Mouse (Mus musculus) liver, embryonic 13.5 days (tissue): ENCODE results near the gene Klhl29. TPM values are rescaled to one million over a fixed set of nuclear protein-coding genes. Genes with fewer than 3 reads are reported as not detected.

ENCODE experiments used
- ATAC-seq: fragments of 200-750 bp; cut with Nextera tagmentation; 2 replicates; pipeline ENCODE4 v1.8.0; 2017; ENCODE audit warnings: low read depth, mild to moderate bottlenecking, moderate number of reproducible peaks, moderate library complexity
- DNase-seq: peaks from one replicate; pipeline ENCODE4 v3.0.0; 2022
- H3K27ac ChIP-seq: fragments of 300-500 bp; sonication (generic); 2 replicates; pipeline ENCODE4 v1.5.1; 2015; ENCODE audit warnings: moderate library complexity, mild to moderate bottlenecking, inconsistent platforms
- H3K27me3 ChIP-seq: fragments of 300-500 bp; sonication (generic); 2 replicates; pipeline ENCODE4 v1.6.1; 2015; ENCODE audit warnings: mild to moderate bottlenecking, inconsistent platforms
- H3K36me3 ChIP-seq: fragments of 300-500 bp; sonication (generic); 2 replicates; pipeline ENCODE4 v1.6.1; 2015; ENCODE audit warnings: mild to moderate bottlenecking, inconsistent platforms
- H3K4me1 ChIP-seq: fragments of 300-500 bp; sonication (generic); replicated peaks from 2 replicates; pipeline ENCODE4 v1.6.1; 2015; ENCODE audit warnings: inconsistent platforms
- H3K4me2 ChIP-seq: fragments of 300-500 bp; sonication (generic); 2 replicates; pipeline ENCODE4 v1.6.1; 2015; ENCODE audit warnings: inconsistent platforms, mild to moderate bottlenecking, moderate library complexity
- H3K4me3 ChIP-seq: fragments of 300-500 bp; sonication (generic); replicated peaks from 2 replicates; pipeline ENCODE4 v1.5.1; 2015; ENCODE audit warnings: mild to moderate bottlenecking, inconsistent platforms
- H3K9ac ChIP-seq: fragments of 300-500 bp; sonication (generic); 2 replicates; pipeline ENCODE4 v1.6.1; 2015; ENCODE audit warnings: mild to moderate bottlenecking, inconsistent platforms
- H3K9me3 ChIP-seq: fragments of 300-500 bp; sonication (generic); replicated peaks from 2 replicates; pipeline ENCODE4 v1.6.1; 2016; ENCODE audit warnings: inconsistent platforms
- WGBS: fragments of 180-500 bp; shearing (Covaris S2); methylation state at CpG from one replicate; pipeline ENCODE4 v1.1.7; 2015; ENCODE audit not compliant: insufficient replicate concordance; 5-methylcytosine and 5-hydroxymethylcytosine counted together
- polyA plus RNA-seq: library from polyadenylated mRNA; unstranded; fragments of >200 nt; fragmentation: Nextera tagmentation; extraction: Ambion mirVana; gene quantifications from 2 replicates; pipeline ENCODE4 v1.2.1, GENCODE M21; 2015

Gene Klhl29
- polyA plus RNA-seq, 1 experiment from 2014 or later = 0.05 TPM

GRCm38 (mm10) chr12:5207941-5208905 lies 167.3 kb downstream of the Klhl29 start:
- Histone ChIP-seq H3K36me3 (no peaks in the 10 kb centered on the region), H3K4me1 (no peaks in the 10 kb centered on the region), H3K27me3 (no peaks in the 10 kb centered on the region), H3K27ac (no peak overlapping the region), H3K9me3 (no peaks in the 10 kb centered on the region), H3K4me3 (no peak overlapping the region), H3K9ac (no peak overlapping the region), H3K4me2 (no peak overlapping the region)
- WGBS = 45% methylated on average over 17 of the region's 17 CpGs
- no peak for DNase-seq
- no peak for ATAC-seq

GRCm38 (mm10) chr12:5207172-5207571 lies 168.3 kb downstream of the Klhl29 start:
- H3K4me3 ChIP-seq = no peak overlapping the region
- no peaks in the 10 kb centered on the region for H3K4me1 ChIP-seq
- DNase-seq (no peak), ATAC-seq (no peak)
- no peaks in the 10 kb centered on the region for H3K9me3 ChIP-seq
- H3K36me3 ChIP-seq = no peaks in the 10 kb centered on the region
- H3K4me2 ChIP-seq = no peak overlapping the region
- H3K27ac ChIP-seq = no peak overlapping the region
- H3K27me3 ChIP-seq = no peaks in the 10 kb centered on the region
- WGBS = 49% methylated on average over 4 of the region's 4 CpGs
- H3K9ac ChIP-seq = no peak overlapping the region

- no peak overlapping the region for H3K27ac ChIP-seq
- ATAC-seq (no peak), DNase-seq (no peak)
- no peak overlapping the region for H3K9ac ChIP-seq
- H3K36me3 ChIP-seq = no peaks in the 10 kb centered on the region
- WGBS = 53% methylated on average over 11 of the region's 11 CpGs
- no peaks in the 10 kb centered on the region for H3K4me1 ChIP-seq
- no peaks in the 10 kb centered on the region for H3K27me3 ChIP-seq
- no peak overlapping the region for H3K4me2 ChIP-seq
- H3K9me3 ChIP-seq = no peaks in the 10 kb centered on the region
- no peak overlapping the region for H3K4me3 ChIP-seq
Observed at GRCm38 (mm10) chr12:5204071-5204840, 171.2 kb downstream of the Klhl29 start.

GRCm38 (mm10) chr12:5203385-5203784 lies 172.1 kb downstream of the Klhl29 start:
- no peak overlapping the region for H3K4me3 ChIP-seq
- ATAC-seq = no peak
- H3K9ac ChIP-seq = no peak overlapping the region
- DNase-seq = no peak
- H3K27me3 ChIP-seq = no peaks in the 10 kb centered on the region
- no peaks in the 10 kb centered on the region for H3K36me3 ChIP-seq
- H3K4me1 ChIP-seq = no peaks in the 10 kb centered on the region
- no peak overlapping the region for H3K4me2 ChIP-seq
- H3K9me3 ChIP-seq = no peaks in the 10 kb centered on the region
- H3K27ac ChIP-seq = no peak overlapping the region
- 48% methylated on average over 5 of the region's 5 CpGs for WGBS

GRCm38 (mm10) chr12:5198254-5198653 lies 177.2 kb downstream of the Klhl29 start:
- H3K9me3 ChIP-seq = no peaks in the 10 kb centered on the region
- 46% methylated on average over 4 of the region's 4 CpGs for WGBS
- no peaks in the 10 kb centered on the region for H3K4me1 ChIP-seq
- no peak overlapping the region for H3K4me2 ChIP-seq
- H3K36me3 ChIP-seq = no peaks in the 10 kb centered on the region
- no peak overlapping the region for H3K4me3 ChIP-seq
- ATAC-seq = no peak
- no peak for DNase-seq
- no peak overlapping the region for H3K9ac ChIP-seq
- H3K27me3 ChIP-seq = no peaks in the 10 kb centered on the region
- no peak overlapping the region for H3K27ac ChIP-seq

- Histone ChIP-seq H3K4me2 (no peak overlapping the region), H3K27ac (no peak overlapping the region), H3K9me3 (no peaks in the 10 kb centered on the region), H3K36me3 (no peaks in the 10 kb centered on the region), H3K9ac (no peak overlapping the region), H3K27me3 (no peaks in the 10 kb centered on the region), H3K4me1 (0 out of 2 replicates have a peak, but pooled peaks cover 4% of the 10 kb centered on the region), H3K4me3 (no peak overlapping the region)
- WGBS = 62% methylated on average over 6 of the region's 6 CpGs
- ATAC-seq = no peak
- no peak for DNase-seq
Observed at GRCm38 (mm10) chr12:5194176-5194575, 181.3 kb downstream of the Klhl29 start.

- Histone ChIP-seq H3K4me1 (peaks cover 9% of the 10 kb centered on the region; the same call in 1 of the 2 replicates), H3K4me3 (no peak overlapping the region), H3K4me2 (no peak overlapping the region), H3K36me3 (no peaks in the 10 kb centered on the region), H3K27me3 (no peaks in the 10 kb centered on the region), H3K27ac (no peak overlapping the region), H3K9me3 (no peaks in the 10 kb centered on the region), H3K9ac (no peak overlapping the region)
- DNase-seq (no peak), ATAC-seq (no peak)
- WGBS = 69% methylated on average over 9 of the region's 9 CpGs
Observed at GRCm38 (mm10) chr12:5192380-5192718, 183.1 kb downstream of the Klhl29 start.

- WGBS = 16% methylated on average over 14 of the region's 14 CpGs
- no peaks in the 10 kb centered on the region for H3K36me3 ChIP-seq
- no peak overlapping the region for H3K27ac ChIP-seq
- H3K27me3 ChIP-seq = no peaks in the 10 kb centered on the region
- peaks cover 9% of the 10 kb centered on the region; the same call in 1 of the 2 replicates for H3K4me1 ChIP-seq
- no peak overlapping the region for H3K4me2 ChIP-seq
- no peak overlapping the region for H3K4me3 ChIP-seq
- DNase-seq = no peak
- no peaks in the 10 kb centered on the region for H3K9me3 ChIP-seq
- no peak overlapping the region for H3K9ac ChIP-seq
- 0 out of 2 replicates have a peak, but pooled peaks have one; percentile 29 for ATAC-seq
Observed at GRCm38 (mm10) chr12:5191628-5192379, 183.7 kb downstream of the Klhl29 start.

- H3K9me3 ChIP-seq = no peaks in the 10 kb centered on the region
- ATAC-seq (no peak), DNase-seq (no peak)
- no peak overlapping the region for H3K4me2 ChIP-seq
- H3K4me1 ChIP-seq = peaks cover 9% of the 10 kb centered on the region; the same call in 1 of the 2 replicates
- no peak overlapping the region for H3K27ac ChIP-seq
- 48% methylated on average over 4 of the region's 4 CpGs for whole genome bisulfite sequencing
- H3K4me3 ChIP-seq = no peak overlapping the region
- H3K27me3 ChIP-seq = no peaks in the 10 kb centered on the region
- H3K36me3 ChIP-seq = no peaks in the 10 kb centered on the region
- H3K9ac ChIP-seq = no peak overlapping the region
Observed at GRCm38 (mm10) chr12:5191206-5191605, 184.3 kb downstream of the Klhl29 start.

GRCm38 (mm10) chr12:5189446-5190150 lies 185.9 kb downstream of the Klhl29 start:
- Histone ChIP-seq H3K27me3 (no peaks in the 10 kb centered on the region), H3K4me2 (no peak overlapping the region), H3K9ac (no peak overlapping the region), H3K9me3 (no peaks in the 10 kb centered on the region), H3K27ac (no peak overlapping the region), H3K4me3 (no peak overlapping the region), H3K36me3 (no peaks in the 10 kb centered on the region), H3K4me1 (peaks cover 9% of the 10 kb centered on the region; the same call in 1 of the 2 replicates)
- 52% methylated on average over 15 of the region's 15 CpGs for WGBS
- DNase-seq (no peak), ATAC-seq (no peak)
